Mouse (Mus musculus) spleen, adult 12 weeks (tissue): ENCODE results near the gene Krtap19-5.

Experiments used
- DNase-seq: peaks from one replicate; pipeline ENCODE4 v3.0.0; 2022; ENCODE audit warnings: low spot score

Krtap19-5 gene

DNA sequence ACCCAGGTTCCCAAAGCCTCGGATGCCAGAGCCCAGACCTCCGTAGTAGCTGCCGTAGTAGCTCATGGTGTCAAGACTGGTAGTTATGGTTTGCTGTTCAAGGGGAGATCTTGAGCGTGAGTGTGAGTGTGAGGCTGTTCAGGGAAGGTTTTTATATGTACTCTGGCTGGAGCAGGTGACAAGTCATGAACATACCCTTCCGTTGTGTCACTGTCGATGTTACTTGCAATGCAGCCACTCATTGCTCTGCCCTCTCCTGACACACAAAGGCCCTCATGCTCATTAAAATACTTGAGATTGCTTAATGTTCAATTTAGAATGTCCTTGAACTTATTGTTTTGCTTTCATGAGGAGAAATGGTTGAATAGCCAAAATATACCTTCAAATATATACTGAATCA, at the start of gene Krtap19-5:
Gene Krtap19-5 (minus strand): TSS at position 101 of the 400 bp plus-strand sequence.
- no peak for DNase-seq

DNA sequence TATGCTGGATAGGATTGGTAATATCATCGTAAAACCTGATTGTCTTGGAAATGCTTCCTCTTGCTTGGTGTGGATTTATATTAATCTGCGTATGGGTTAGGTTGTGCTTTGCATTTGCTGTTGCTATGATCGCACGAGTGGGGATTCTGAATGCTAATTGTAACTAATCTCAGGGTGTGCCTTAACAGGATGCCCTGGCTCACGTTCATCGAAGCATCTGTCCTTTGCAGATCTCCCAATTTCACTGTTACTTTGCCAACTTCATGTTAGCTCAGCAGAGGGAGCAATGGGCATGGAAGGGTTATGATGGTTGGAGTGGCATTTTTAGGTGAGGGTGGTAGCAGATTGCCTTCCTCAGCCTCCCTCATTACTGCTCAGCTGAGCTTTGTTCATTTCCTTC, 44.8 kb upstream of the Krtap19-5 start:
- no peak for DNase-seq

DNA sequence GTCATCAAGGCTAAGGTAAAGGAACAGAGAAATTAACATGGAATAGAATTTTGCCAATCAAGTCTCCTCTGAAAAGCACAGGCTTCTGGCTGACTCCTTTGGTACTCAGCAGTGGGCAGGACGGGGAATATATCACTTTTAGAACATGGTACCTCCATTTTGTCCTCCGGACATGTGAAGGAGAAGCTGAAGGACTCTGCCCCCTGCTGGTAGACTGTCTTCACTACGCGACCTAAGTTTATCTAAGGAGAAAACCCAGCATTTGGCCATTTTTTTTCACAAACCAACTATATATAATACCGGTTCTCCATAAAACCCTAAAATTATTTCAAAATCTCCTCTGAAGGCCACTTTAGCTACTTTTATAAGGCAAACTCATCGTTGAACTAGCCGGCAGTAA, 42.0 kb upstream of the Krtap19-5 start:
- DNase-seq = no peak

DNA sequence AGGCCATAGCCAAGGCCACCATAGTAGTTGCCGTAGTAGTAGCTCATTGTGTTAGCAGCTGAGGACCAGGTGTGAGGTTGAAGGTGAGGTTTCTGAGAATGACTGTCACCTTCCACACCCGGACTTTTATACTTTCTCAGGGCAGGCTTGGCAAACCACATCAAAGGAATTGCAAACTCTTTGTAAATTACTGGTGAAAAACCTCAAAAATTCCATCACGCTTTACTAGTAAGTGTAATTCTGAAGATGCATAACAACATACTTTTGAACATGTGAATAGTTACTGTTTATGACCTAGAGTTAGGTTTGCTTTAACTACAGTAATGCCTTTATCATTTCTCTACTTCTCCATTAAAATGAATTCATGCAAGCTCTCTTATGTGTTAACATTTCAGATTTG, 35.9 kb upstream of the Krtap19-5 start, which contains the start of gene Krtap19-9b:
Gene Krtap19-9b (minus strand): TSS at position 101 of the 400 bp plus-strand sequence.
- DNase-seq = no peak

DNA sequence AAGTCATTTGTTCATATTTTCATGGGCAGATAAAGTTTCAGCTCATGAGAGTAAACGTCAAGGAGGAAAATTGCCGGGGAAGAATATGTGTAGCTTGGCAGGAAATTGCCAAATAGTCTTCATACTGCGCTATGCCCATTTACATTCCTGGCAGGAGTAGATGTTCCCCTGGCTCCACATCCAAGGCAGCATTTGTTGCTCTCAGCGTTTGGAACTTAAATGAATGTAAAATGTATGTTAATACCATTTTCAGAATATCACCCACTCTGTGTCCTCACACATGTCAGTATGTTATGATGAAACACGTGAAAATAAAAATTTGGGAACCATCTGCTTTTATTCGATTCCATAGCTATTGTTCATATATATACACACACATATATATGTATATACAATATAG, 9.4 kb downstream of the Krtap19-5 start:
- no peak for DNase-seq

DNA sequence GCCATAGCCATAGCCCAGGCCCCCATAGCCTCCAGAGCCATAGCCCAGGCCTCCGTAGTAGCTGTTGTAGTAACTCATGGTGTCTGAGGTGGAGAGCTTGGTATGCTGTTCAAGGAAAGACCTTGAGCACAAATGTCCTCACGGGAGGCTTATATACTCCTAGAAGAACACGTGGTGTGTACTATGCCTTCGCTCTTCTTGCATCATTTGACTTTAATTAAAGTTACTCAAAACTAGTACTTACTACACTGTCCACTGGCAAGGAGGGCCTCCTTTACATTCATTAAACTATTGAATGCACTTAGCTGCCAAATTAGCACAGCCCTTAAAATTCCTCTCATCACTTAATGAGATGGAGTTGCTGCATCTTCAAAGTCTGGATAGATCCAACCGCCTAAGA, 11.3 kb downstream of the Krtap19-5 start, which contains the start of gene Krtap19-4:
Gene Krtap19-4 (minus strand): TSS at position 101 of the 400 bp plus-strand sequence.
- no peak for DNase-seq

DNA sequence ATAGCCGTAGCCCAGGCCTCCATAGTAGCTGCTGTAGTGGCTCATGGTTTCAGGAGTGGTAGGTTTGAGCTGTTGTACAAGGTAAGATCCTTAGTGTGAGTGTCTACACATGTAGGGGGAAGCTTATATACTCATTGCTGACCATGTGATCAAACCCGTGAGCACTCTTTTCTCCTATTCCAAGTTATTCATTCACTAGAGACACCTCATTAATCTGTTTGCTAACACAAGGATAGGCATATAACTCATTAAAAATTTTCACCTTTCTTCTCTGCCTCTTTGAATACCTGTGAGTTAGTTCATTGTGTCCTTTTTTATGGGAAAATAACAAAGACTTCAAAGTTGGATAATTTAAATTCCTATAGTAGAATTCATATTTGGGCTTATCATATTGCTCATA, 18.3 kb downstream of the Krtap19-5 start, which contains the start of gene Krtap19-3:
Gene Krtap19-3 (minus strand): TSS at position 101 of the 400 bp plus-strand sequence.
- DNase-seq = no peak

DNA sequence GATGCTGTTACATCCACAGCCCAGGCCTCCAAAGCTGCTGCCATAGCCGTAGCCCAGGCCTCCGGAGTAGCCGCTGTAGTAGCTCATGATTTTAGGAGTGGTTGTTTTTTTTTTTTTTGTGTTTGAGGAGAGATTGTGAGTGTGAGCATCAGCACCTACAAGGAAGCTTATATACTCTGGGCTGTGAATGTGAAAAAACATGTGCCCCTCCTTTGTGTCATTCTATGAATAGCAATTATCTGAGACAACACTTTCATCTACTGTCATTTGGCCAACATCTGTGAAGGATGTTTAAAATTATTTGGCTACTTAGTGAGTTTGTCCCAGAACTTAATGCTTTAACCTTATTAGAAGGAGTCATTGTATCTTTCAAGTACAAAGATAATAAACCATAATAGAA, 22.1 kb downstream of the Krtap19-5 start, which contains the start of gene Krtap19-2:
Gene Krtap19-2 (minus strand): TSS at position 101 of the 400 bp plus-strand sequence.
- DNase-seq = no peak

DNA sequence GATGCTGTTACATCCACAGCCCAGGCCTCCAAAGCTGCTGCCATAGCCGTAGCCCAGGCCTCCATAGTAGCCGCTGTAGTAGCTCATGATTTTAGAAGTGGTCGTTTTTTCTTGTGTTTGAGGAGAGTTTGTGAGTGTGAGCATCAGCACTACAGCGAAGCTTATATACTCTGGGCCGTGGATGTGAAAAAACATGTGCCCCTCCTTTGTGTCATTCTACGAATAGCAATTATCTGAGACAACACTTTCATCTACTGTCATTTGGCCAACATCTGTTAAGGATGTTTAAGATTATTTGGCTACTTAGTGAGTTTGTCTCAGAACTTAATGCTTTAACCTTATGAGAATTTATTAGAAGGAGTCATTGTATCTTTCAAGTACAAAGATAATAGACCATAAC, 26.9 kb downstream of the Krtap19-5 start, which contains the start of gene Krtap19-1:
Gene Krtap19-1 (minus strand): TSS at position 101 of the 400 bp plus-strand sequence.
- no peak for DNase-seq

DNA sequence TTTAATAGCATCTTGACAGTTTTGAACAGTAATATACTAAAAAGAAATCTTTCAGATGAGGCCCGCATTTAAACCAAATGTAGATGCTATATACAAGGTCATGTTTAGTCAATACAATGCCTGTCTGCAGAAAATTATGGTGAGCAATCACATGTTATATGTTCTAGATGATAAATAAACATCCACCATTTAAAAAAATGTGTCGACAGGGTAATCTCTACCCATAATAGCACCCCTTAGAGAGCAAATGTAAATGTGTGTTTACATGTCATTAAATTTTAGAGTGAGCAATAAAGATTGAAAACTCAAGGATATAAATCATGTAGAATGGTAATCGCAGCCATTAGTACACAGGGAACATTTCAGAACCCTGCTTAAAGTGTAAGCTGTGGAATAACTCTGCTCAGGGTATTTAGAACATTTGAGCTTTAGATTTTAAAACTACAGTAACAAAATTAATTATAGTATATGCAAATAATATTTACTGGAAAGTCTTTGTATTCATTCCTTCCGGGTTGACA, 31.3 kb downstream of the Krtap19-5 start:
- no peak for DNase-seq

DNA sequence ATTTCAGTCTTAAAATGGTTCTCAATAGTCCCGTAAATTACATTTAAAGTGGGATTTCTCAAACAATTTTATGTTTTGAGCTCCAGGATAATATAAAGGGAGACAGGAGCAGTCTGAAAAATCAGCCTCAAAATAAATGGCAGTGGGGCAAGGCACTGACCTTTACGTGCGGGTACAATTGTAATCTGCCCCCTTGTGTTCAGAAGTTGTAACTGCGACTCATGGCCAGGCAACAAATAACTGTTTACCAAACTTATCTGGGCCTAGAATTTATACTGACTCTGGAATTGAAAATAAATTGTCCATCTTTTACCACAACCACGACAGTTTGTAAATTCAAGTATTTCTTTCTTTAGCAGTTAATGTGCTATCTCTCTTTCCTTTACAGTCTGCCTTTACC, 44.8 kb downstream of the Krtap19-5 start:
- DNase-seq = no peak

DNA sequence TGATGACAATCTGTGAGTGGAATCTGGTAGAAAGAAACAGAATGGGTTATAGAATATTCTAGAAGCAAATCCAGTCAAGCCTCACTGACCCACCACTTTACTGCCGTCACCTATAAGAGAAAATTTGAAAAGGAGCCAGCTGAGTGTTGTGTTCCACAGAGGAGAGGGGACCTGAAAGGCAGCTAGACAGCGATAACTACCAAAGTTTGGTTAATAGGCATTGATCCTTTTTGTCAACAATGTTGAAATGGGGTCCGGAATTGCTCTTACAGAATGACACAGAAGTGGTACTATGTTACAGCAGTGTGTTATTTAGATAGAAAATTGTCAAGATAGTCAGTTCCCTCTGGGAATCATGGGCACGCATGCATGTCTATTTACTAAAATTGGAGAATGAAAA, 47.7 kb downstream of the Krtap19-5 start:
- DNase-seq = no peak

DNA sequence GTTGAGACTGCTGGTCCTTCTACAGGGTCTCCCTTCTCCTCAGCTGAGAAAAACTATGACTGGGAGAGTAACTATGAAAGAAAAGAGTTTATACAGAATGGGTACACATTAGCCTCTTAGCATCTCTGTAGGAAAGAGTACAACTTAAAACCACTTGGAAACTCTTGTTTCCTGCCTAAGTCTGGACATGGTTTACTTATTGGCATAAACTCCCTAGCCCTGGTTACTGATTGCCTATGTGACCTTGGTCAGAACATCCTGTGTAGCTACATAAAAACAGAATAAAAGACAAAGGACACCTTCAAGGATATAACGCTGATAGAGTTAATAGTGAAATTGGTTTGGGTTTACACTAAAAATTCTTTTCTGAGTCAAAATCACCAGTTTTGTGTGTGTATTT, 48.9 kb downstream of the Krtap19-5 start:
- no peak for DNase-seq
